Mouse (Mus musculus): Measurements from ENCODE around the gene Mknk2.

The Mknk2 gene

GRCm38 (mm10) chr10:80669737-80670485 lies 8.0 kb downstream of the Mknk2 start:
- no peak for DNase-seq (ENCODE audit: low spot score)

- no peak for DNase-seq (ENCODE audit: low spot score)
These were observed 8.9 kb downstream of the Mknk2 start for GRCm38 (mm10) chr10:80669018-80669417.

DNA sequence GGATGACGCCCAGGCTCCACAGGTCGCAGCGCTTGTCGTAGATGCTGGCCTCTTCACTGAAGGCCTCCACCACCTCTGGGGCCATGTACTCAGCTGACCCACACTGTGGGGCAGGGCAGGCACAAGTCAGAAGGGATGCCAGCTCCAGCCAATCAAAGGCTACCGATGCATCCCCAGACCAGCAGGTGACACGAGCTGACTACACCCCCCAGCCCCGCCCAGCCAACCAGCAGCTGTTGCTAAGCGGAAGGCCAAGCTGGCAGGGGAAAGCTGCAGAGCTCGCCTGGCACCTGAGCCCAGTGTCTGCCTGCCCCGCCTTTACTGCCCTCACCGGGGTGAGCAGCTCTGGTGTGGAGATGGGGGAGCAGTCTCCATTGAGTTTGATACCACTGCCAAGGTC lies 9.3 kb downstream of the Mknk2 start:
- no peak for DNase-seq (ENCODE audit: low spot score)

DNA sequence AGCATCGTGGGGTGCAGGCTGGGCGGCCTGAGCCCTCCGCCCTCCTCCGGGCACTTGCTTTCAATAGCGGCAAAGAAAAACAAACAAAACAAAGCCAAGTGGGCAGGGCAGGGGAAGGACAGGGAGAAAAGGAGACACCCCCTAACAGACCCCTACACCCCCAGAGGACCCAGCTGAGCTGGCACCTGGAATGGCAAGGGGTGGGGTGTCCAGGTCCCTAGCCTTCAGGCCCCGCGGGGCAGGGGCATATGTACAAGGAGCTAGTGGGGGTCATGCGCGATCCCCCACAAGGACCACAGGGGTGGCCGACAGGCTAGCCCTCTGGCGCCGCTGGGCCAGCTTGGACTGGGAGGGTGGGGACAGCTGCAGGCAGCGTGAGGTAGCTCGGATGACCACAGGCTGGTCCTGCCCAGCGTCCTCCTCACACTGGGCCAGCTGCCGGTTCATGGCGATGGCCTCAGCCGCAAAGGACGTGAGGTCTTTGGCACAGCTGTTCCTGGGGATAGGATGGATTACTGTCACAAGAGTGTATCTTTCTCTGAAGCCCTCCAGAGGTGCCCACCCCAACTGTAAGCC lies 11.0 kb downstream of the Mknk2 start:
- no peak for DNase-seq (ENCODE audit: low spot score)

DNA sequence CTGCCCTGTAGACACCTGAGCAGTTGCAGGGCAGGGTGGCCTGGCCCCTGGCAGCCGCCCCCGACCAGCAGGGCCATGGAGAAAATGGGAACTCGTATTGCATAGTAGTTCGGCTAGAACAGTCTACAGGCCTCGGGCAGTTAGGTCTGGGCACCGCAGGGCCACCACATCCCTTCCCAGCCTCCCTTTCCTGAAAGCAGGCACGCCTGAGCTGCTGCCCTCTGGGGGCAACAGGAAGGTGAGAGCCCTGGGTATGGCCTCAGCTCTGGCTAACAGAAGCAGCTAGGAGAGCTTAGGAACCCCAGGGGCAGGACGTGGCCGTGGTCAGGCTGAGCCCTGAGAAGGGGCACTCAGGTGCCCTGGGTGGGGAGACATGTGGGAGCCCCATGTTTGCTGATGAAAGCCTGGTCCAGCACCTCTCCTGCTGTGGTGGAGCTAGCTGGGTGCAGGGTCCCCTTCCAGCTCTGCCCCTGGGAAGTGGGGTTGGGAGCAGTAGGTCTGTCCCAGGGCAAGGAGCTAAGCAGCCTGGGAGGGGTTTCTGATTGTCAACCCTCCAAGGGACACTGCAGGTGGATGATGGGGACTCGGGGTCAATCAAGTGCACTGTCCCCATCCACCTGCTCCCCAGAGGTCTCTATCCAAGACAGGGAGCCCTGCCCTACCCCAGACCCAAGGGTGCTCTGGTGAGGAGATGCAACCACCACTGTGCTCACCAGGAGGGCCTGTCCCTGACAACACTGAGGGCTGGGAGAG lies 11.8 kb downstream of the Mknk2 start:
- no peak for DNase-seq (ENCODE audit: low spot score)

DNA sequence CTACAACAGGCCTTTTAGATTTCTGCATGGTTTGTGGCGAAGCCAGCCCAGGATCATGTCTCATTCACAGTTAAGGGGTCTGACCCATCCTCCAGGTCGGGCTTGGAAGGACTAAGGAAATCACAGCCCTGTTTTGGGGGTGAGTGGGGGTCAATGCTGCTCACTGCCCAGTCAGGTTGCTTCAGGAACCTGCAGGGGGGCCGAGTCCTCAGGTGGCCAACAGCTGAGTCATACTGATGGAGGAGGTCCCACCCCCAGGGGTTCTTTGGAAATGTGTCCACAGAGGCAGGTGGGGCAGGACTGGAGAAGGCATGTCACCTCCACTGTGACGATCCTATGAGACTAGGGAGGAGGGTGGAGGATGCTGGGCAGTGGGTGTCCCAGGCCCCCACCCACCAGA lies 12.5 kb downstream of the Mknk2 start:
- no peak for DNase-seq (ENCODE audit: low spot score)

- no peak for DNase-seq (ENCODE audit: low spot score)
These were observed 12.9 kb downstream of the Mknk2 start for GRCm38 (mm10) chr10:80665016-80665380.

DNA sequence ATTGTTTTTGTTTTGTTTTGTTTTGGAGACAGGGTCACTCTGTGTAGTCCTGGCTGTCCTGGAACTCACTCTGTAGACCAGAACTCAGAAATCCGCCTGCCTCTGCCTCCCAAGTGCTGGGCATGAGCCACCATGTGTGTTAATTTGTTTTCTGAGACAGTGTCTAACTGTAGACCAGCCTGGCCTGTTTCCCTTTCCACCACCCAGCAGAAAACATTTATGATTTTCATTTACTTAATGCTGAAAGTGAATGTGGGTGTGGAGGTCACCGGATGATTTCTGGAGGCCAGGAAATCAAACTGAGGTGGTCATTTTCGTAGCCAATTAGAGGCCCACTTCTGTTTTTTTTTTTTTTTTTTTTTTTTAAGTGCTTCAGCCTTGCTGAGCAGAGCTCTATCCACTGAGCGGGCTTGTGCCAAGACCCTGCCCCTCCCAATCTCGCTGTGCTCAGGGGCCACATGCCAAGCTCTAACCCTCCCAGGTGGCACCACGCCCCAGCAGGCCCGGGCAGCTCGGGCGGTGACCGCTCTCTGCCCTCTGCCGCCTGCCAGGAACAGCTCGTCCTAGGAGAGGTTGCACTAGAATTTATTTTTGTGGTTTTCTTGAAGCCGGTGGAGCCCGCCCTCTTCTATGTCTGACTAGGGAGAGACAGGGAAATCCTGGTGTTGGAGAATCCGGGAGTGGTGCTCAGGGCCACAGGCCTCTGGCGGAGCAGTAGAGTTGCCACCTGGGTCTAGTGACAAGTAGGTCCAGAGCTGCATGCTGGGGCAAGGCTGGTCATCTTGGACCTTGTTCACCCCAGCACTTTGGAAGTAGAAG lies 13.5 kb downstream of the Mknk2 start:
- no peak for DNase-seq (ENCODE audit: low spot score)

DNA sequence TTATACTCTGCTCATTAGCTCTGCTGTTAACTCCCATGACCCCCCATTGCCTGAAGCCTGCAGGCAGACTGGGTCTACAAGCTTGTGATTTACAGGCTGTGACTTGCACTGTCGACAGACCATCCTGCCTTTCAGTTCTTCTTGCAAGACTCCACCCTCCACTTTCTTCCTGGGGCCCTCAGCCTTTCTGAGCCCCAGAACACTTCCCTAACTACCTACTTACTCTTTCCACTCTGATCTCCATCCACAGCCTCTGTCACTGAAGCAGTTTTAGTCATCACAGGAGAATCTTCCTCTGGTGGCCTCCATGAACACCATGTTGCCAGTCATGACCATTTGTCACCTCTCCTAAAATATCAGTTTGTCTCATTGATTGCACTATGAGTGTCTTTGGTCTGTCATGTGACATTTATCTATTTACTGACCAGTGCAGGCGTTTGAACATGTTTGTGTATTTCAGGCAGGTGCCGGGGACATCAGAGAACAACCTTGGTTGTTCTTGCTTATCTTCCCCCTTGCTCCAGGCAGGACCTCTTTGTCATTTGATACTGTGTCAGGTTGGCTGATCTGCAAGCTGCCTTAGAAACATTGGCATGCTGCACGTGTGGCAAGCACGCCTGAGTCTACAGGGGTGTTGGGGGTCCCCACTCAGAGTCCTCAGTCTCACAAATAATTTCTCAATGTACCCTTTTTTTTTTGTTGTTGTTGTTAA lies 14.3 kb downstream of the Mknk2 start:
- no peak for DNase-seq (ENCODE audit: low spot score)

GRCm38 (mm10) chr10:80661149-80661548 lies 16.8 kb downstream of the Mknk2 start:
- no peak for DNase-seq (ENCODE audit: low spot score)

DNA sequence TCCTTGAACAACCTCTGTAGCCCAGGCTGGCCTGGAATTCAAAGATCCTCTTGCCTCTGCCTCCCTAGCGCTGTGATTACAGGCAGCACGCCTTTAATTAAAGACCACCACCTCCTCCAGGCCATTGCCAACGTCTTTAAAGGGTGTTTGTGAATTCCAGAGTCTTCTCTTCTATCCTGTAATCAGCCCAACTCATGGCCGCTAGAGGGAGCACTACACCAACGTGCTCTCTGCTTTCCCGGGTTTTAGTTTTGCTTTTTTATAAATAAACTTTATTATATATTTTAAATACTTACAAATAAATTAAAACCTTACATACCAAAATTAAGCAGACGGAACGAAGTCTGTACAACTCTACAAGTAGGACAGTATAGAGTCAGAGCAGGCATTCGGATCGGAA lies 18.7 kb downstream of the Mknk2 start:
- no peak for DNase-seq (ENCODE audit: low spot score)

- DNase-seq (ENCODE audit: low spot score), result no peak
These were observed 19.1 kb downstream of the Mknk2 start for GRCm38 (mm10) chr10:80658841-80659202.

- no peak for DNase-seq (ENCODE audit: low spot score)
These were observed 19.6 kb downstream of the Mknk2 start for GRCm38 (mm10) chr10:80658194-80658840.

- DNase-seq (ENCODE audit: low spot score), result no peak
These were observed 20.9 kb downstream of the Mknk2 start, which contains the start of gene Btbd2 for GRCm38 (mm10) chr10:80656863-80657623. Gene Btbd2, minus strand, starts transcription at chr10:80657071.

- DNase-seq (ENCODE audit: low spot score), result peak; percentile 93
These were observed 21.6 kb downstream of the Mknk2 start for GRCm38 (mm10) chr10:80656130-80656862.

DNA sequence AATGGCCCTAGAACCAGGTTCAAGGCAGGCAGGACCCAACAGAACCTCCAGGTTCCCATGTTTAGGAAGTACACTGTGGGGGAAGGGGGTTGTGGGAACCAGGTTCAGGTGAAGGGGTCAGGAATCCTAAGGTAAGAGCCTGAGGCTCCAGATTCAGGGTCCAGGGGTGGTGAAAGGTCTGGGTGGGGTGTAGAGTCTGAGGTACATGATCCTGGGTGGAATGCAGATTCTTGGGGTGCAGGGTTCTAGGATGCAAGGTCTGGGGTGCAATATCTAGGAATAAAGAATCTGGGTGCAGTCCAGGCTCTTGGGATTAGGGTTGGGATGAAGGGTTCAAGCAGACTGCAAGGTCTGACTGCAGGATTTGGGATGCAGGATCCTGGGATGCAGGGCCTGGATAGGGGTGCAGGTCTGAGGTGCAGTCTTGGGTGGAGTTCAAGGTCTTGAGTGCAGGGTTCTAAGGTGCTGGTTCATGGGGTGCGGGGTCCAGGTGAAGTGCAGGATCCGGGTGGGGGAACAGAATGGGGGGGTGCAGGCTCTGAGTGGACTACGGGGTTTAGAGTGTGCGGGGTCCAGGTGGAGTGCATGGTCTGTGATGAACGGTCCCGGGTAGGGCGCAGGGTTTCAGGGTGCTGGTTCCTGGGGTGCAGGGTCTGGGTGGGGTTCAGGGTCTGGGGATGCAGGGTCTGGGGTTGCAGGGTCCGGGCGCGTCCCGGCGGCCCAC lies 22.3 kb downstream of the Mknk2 start:
- no peak for DNase-seq (ENCODE audit: low spot score)

DNA sequence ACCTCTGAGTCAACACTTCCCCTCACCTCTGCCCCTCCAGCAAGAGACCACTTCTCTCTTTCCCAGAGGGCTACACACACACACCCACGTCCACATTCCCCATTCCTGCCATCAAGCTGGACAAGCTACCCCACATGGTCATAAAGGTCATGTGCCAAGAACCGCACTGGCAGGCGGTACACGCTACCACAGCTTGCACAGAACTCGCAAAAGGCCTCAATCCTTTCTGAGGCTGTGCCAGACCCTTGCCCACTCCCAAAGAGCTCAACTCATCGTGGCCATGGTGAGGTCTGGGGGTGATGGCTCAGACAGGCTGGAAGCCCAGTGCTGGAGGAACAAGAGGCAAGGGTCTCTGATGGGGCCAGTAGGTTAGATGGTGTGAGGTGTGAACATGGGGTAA lies 23.0 kb downstream of the Mknk2 start:
- DNase-seq (ENCODE audit: low spot score), result no peak

DNA sequence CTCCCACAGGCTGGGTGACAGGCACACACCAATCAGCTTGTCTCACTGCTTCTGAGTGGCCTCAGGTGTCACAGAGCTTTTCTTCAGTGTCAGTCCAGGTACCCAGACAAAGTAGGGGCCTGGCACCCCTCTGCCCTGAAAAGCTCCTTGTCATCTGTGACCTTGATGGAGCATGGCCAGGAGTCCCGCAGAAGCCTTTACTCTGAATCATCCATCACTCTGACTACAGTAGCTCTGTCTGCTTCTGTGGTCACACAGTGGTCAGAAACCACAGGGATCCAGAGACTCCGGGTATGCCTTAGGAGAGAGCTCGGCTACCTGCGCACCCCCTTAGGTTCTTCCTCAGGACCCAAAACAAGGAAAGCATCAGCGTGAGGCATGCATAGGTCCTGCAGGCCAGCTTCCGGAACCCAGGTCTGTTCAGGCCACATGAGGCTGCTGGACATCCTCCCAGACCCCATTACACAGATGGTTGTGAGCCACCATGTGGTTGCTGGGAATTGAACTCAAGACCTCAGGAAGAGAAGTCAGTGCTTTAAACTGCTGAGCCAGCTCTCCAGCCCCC lies 24.7 kb downstream of the Mknk2 start:
- no peak for DNase-seq (ENCODE audit: low spot score)

DNA sequence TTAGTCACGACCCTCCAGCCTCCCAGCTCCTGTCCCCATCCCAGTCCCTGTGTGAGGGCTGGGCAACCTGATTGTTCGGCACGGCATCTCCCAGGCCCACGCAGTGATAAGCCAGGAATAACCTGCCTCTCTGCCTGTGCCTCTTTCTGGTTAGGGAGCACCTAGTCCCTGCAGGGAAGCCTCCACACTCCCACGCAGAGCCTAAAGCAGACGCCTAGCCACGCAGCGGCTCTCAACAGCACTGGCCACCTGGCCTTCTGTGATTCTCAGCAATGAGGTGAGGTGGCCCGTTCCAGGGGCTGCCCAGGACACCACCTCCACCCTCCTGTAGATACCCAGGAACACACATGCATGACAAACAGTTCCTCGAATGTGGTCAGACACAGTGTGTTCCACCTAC lies 27.5 kb downstream of the Mknk2 start:
- DNase-seq (ENCODE audit: low spot score), result no peak
